Mouse (Mus musculus) forebrain, embryonic 13.5 days (tissue): ENCODE data around the gene Smarca1. TPM values are rescaled to one million over a fixed set of nuclear protein-coding genes. Genes with fewer than 3 reads are reported as not detected.

ENCODE experiments used
- ATAC-seq: fragments of 200-750 bp; cut with Nextera tagmentation; 2 replicates; pipeline ENCODE4 v1.8.0; 2017
- H3K27ac ChIP-seq: fragments of 300-500 bp; sonication (generic); 2 replicates; pipeline ENCODE4 v1.5.1; 2015; ENCODE audit warnings: inconsistent platforms, mild to moderate bottlenecking, moderate library complexity
- H3K27me3 ChIP-seq: fragments of 300-500 bp; sonication (generic); 2 replicates; pipeline ENCODE4 v1.6.1; 2015; ENCODE audit warnings: mild to moderate bottlenecking, inconsistent platforms
- H3K36me3 ChIP-seq: fragments of 300-500 bp; sonication (generic); 2 replicates; pipeline ENCODE4 v1.6.1; 2015; ENCODE audit warnings: mild to moderate bottlenecking, inconsistent platforms; ENCODE audit not compliant: poor library complexity, severe bottlenecking
- H3K4me1 ChIP-seq: fragments of 300-500 bp; sonication (generic); 2 replicates; pipeline ENCODE4 v1.6.1; 2015; ENCODE audit warnings: inconsistent platforms
- H3K4me2 ChIP-seq: fragments of 300-500 bp; sonication (generic); 2 replicates; pipeline ENCODE4 v1.6.1; 2015; ENCODE audit warnings: inconsistent platforms, mild to moderate bottlenecking, moderate library complexity
- H3K4me3 ChIP-seq: fragments of 300-500 bp; sonication (generic); 2 replicates; pipeline ENCODE4 v1.5.1; 2015; ENCODE audit warnings: mild to moderate bottlenecking, inconsistent platforms
- H3K9ac ChIP-seq: fragments of 300-500 bp; sonication (generic); 2 replicates; pipeline ENCODE4 v1.6.1; 2015; ENCODE audit warnings: mild to moderate bottlenecking, inconsistent platforms
- H3K9me3 ChIP-seq: fragments of 300-500 bp; sonication (generic); replicated peaks from 2 replicates; pipeline ENCODE4 v1.6.1; 2016; ENCODE audit warnings: inconsistent platforms
- WGBS: fragments of 180-500 bp; shearing (Covaris S2); methylation state at CpG from one replicate; pipeline ENCODE4 v1.1.7; 2015; 5-methylcytosine and 5-hydroxymethylcytosine counted together
- polyA plus RNA-seq: library from polyadenylated mRNA; unstranded; fragments of >200 nt; fragmentation: Nextera tagmentation; extraction: Ambion mirVana; gene quantifications from 2 replicates; pipeline ENCODE4 v1.2.1, GENCODE M21; 2015

Gene Smarca1
- polyA plus RNA-seq, 1 experiment from 2014 or later, result 21.7 TPM

DNA sequence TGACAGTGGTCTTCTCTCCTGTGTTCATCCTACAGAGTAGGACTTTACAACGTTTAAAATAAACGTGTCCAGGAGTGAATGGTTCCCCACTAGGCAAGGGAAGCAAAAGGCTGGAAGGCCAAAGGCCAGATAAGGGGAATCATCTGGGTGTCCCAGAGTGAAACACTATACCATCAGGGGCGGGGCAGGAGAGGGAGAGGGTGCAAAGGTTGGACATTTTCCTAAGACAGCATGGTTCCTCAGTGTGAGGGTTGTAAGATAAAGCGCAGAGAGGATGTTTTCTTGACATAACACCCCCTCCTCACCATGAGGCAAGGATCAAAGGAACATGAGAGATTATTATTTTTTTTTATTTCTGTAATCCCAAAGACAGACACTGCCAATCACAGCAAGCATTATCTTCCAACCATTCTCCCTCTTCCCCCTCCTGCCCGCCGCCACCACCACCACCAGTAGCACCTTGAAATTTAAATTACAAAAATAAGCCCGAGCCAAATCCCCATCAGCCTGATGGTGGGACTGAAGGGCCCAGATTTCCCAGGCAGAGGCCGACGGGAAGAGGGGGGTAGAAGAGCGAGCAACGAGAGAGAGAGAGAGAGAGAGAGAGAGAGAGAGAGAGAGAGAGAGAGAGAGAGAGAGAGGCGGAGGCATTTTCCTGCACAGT, 1.4 kb downstream of the Smarca1 start:
- Histone ChIP-seq H3K36me3 (no peaks in the 10 kb centered on the region), H3K9me3 (no peaks in the 10 kb centered on the region), H3K9ac (peak overlapping the region; percentile 73), H3K4me1 (no peaks in the 10 kb centered on the region), H3K27ac (no peak overlapping the region), H3K27me3 (no peaks in the 10 kb centered on the region), H3K4me3 (peak overlapping the region; percentile 58), H3K4me2 (peak overlapping the region; percentile 62)
- ATAC-seq, result peak; percentile 64
- WGBS, result 10% methylated on average over 11 of the region's 12 CpGs

GRCm38 (mm10) chrX:47887401-47887800, 5.4 kb downstream of the Smarca1 start:
- H3K4me2 ChIP-seq, result no peak overlapping the region
- ATAC-seq, result no peak
- H3K36me3 ChIP-seq, result no peaks in the 10 kb centered on the region
- H3K9ac ChIP-seq, result no peak overlapping the region
- no peak overlapping the region for H3K4me3 ChIP-seq
- no peak overlapping the region for H3K27ac ChIP-seq
- WGBS, result 81% methylated on average over 2 of the region's 2 CpGs
- H3K4me1 ChIP-seq, result no peaks in the 10 kb centered on the region
- no peaks in the 10 kb centered on the region for H3K27me3 ChIP-seq
- no peaks in the 10 kb centered on the region for H3K9me3 ChIP-seq

GRCm38 (mm10) chrX:47882813-47883212, 10.0 kb downstream of the Smarca1 start:
- 84% methylated on average over 6 of the region's 6 CpGs for WGBS
- Histone ChIP-seq H3K4me2 (no peak overlapping the region), H3K4me1 (no peaks in the 10 kb centered on the region), H3K4me3 (no peak overlapping the region), H3K9me3 (no peaks in the 10 kb centered on the region), H3K9ac (no peak overlapping the region), H3K36me3 (no peaks in the 10 kb centered on the region), H3K27ac (no peak overlapping the region), H3K27me3 (no peaks in the 10 kb centered on the region)
- ATAC-seq, result no peak

DNA sequence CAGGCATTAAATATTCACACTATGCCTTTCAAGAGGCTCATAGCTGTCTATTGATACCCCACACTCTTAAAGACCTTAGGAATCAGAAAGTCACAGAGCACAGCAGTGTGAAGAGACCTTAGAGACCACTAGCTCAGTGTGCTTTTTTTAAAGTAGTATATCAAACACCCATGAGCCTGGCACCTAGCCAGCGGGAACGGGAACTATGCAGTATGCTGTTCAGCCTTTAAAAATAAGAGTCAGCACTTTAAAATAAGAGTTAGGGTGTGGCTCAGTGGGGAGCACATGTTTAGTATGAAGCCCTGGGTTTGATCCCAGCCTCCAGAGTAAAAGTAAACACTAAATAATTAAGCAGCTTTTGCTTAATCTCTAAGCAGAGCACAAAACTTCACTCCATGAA, 12.7 kb downstream of the Smarca1 start:
- ATAC-seq, result no peak
- Histone ChIP-seq H3K9ac (no peak overlapping the region), H3K4me2 (no peak overlapping the region), H3K27ac (no peak overlapping the region), H3K9me3 (no peaks in the 10 kb centered on the region), H3K4me3 (no peak overlapping the region), H3K36me3 (no peaks in the 10 kb centered on the region), H3K4me1 (no peaks in the 10 kb centered on the region), H3K27me3 (no peaks in the 10 kb centered on the region)
- 60% methylated on average over 2 of the region's 2 CpGs for WGBS

DNA sequence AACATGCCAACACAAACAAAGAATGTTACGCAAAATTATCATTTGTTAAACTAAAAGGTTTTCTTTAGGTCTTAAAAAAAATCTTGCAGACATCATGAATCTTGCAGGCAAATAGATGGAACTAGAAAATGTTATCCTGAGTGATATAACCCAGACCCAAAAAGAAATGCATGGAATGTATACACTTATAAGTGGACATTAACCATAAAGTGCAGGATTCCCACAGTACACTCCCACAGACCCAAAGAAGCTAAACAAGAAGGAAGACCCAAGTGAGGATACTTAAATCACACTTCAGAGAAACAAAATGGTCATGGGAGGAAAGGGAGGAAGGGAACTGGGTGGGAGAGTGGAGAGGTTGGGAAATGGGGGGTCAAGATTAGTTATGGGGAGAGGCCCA, 34.2 kb downstream of the Smarca1 start:
- Histone ChIP-seq H3K36me3 (no peaks in the 10 kb centered on the region; the same call in 1 of the 2 replicates), H3K4me1 (no peaks in the 10 kb centered on the region), H3K9ac (no peak overlapping the region), H3K9me3 (no peaks in the 10 kb centered on the region), H3K4me3 (no peak overlapping the region), H3K27me3 (no peaks in the 10 kb centered on the region), H3K4me2 (no peak overlapping the region), H3K27ac (no peak overlapping the region)
- no peak for ATAC-seq
- 97% methylated on average over 1 of the region's 1 CpGs for WGBS

DNA sequence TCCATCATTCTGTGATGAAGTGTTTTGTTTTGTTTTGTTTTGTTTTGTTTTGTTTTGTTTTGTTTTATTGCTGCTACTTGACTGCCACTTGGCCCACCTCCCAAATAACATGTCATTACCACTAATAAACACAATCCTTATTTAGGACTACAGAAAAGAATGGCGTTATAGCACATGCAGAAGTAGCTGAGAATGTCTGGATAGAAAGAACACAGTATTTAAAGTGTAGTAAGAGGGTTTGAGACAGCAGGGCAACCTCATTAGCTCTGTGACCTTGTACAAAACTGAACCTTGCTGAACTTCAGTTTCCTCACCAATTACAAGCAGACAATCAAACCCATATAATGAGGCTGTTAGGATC, 57.0 kb downstream of the Smarca1 start:
- Histone ChIP-seq H3K4me1 (no peaks in the 10 kb centered on the region), H3K4me2 (no peak overlapping the region), H3K9me3 (0 out of 2 replicates have a peak, but pooled peaks cover 3% of the 10 kb centered on the region), H3K27me3 (no peaks in the 10 kb centered on the region), H3K27ac (no peak overlapping the region), H3K9ac (no peak overlapping the region), H3K4me3 (no peak overlapping the region), H3K36me3 (no peaks in the 10 kb centered on the region)
- ATAC-seq, result no peak
- WGBS, result 35% methylated on average over 1 of the region's 1 CpGs

DNA sequence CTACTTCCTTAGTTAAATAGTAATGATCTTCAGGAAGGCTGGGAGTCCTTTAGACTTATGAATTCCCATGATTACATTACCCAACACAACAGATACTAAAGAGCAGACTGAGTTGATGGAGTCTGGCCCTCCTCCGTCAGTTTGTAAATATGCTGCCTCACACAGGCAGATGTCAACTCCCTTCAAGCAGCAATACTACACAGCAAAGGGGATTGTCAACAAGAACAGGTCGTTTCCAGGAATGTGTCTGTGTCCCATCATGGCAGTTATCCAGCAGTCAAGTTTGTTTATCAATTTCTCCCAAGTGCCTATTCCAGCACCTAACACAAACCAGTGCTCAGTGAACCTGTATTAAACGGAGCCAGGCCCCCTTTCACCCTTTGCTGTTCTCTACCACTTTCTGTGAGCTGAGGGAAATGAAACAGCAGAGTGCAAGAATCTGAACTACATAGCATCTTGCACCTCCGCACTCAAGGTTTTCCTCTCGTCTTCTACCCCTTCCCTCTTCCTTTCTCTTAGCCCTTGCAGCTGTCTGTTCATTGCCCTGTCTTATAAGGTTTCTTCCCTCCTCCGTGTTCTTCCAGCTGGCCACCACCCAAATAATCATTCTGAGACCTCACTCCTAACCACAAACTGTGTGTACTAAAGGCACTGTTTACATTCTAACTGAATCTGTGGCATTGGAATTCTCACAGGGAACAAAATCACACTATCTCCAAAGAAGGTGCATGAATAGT, 57.5 kb downstream of the Smarca1 start:
- H3K9ac ChIP-seq, result no peak overlapping the region
- whole genome bisulfite sequencing, result 58% methylated on average over 6 of the region's 6 CpGs

DNA sequence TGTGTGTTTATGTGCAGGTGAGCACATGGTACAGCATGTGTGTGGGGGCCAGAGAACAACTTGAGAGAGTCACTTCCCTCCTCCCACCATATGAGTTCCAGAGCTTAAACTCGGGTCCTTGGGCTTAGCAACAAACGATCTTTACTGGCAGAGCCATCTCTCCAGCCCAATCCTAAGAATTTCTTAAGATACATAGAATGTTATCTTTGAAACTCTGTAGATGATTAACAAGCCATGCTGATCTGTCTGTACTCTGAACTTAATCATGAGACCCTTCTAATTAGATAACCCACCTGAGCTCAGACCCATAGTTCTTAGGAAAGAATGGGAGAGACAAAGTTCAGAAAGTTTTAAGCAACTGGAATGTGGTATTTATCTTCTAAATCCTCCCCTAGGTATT, 59.3 kb downstream of the Smarca1 start:
- H3K4me3 ChIP-seq, result no peak overlapping the region
- 85% methylated on average over 2 of the region's 2 CpGs for WGBS

More for the DNA sequence above, 57.5 kb downstream of the Smarca1 start:
- H3K9me3 ChIP-seq, result 0 out of 2 replicates have a peak, but pooled peaks cover 3% of the 10 kb centered on the region
- no peaks in the 10 kb centered on the region for H3K27me3 ChIP-seq
- H3K4me1 ChIP-seq, result no peaks in the 10 kb centered on the region
- no peak overlapping the region for H3K4me3 ChIP-seq
- H3K27ac ChIP-seq, result no peak overlapping the region
- H3K4me2 ChIP-seq, result no peak overlapping the region
- ATAC-seq, result no peak
- no peaks in the 10 kb centered on the region for H3K36me3 ChIP-seq

GRCm38 (mm10) chrX:47820566-47820965, 72.2 kb downstream of the Smarca1 start:
- no peaks in the 10 kb centered on the region for H3K27me3 ChIP-seq
- H3K4me3 ChIP-seq, result no peak overlapping the region
- WGBS, result 71% methylated on average over 2 of the region's 2 CpGs
- 0 out of 2 replicates have a peak, but pooled peaks cover 3% of the 10 kb centered on the region for H3K36me3 ChIP-seq
- ATAC-seq, result no peak
- H3K4me1 ChIP-seq, result no peaks in the 10 kb centered on the region
- H3K9ac ChIP-seq, result no peak overlapping the region
- H3K4me2 ChIP-seq, result no peak overlapping the region
- no peaks in the 10 kb centered on the region for H3K9me3 ChIP-seq
- no peak overlapping the region for H3K27ac ChIP-seq

More for the DNA sequence above, 59.3 kb downstream of the Smarca1 start:
- 0 out of 2 replicates have a peak, but pooled peaks cover 3% of the 10 kb centered on the region for H3K9me3 ChIP-seq
- no peak overlapping the region for H3K9ac ChIP-seq
- ATAC-seq, result no peak
- H3K27ac ChIP-seq, result no peak overlapping the region
- H3K4me1 ChIP-seq, result no peaks in the 10 kb centered on the region
- no peaks in the 10 kb centered on the region for H3K36me3 ChIP-seq
- H3K27me3 ChIP-seq, result no peaks in the 10 kb centered on the region
- no peak overlapping the region for H3K4me2 ChIP-seq

- Histone ChIP-seq H3K27ac (no peak overlapping the region), H3K36me3 (no peaks in the 10 kb centered on the region), H3K4me1 (no peaks in the 10 kb centered on the region), H3K4me2 (no peak overlapping the region), H3K9ac (no peak overlapping the region), H3K4me3 (no peak overlapping the region), H3K27me3 (no peaks in the 10 kb centered on the region), H3K9me3 (no peaks in the 10 kb centered on the region)
- ATAC-seq, result no peak
- 44% methylated on average over 2 of the region's 2 CpGs for WGBS
Observed at GRCm38 (mm10) chrX:47808717-47809116, 84.1 kb downstream of the Smarca1 start.

DNA sequence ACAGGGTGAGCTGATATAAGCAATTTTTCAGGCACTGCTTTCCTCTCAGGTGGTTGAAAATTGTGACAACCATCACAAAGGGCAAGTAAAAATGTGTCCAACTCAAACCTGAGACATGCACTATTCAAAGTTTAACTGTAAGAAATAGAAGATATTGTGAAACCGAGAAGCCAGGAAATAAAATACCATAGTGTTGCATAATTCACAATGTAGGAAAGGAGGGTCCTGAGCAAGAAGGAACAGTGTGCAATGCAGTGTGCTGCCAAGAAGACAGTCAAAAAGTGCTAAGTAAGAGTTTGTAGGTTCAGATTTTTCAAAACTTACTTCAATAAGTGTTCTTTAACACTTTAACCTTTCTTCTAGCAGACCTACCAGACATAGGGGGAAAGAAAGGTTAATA, 128.3 kb downstream of the Smarca1 start:
- no peak overlapping the region for H3K27ac ChIP-seq
- no peaks in the 10 kb centered on the region for H3K9me3 ChIP-seq
- no peaks in the 10 kb centered on the region for H3K4me1 ChIP-seq
- no peak overlapping the region for H3K4me3 ChIP-seq
- 79% methylated on average over 1 of the region's 1 CpGs for WGBS
- no peak for ATAC-seq
- no peak overlapping the region for H3K4me2 ChIP-seq
- no peak overlapping the region for H3K9ac ChIP-seq
- H3K27me3 ChIP-seq, result no peaks in the 10 kb centered on the region
- no peaks in the 10 kb centered on the region for H3K36me3 ChIP-seq

DNA sequence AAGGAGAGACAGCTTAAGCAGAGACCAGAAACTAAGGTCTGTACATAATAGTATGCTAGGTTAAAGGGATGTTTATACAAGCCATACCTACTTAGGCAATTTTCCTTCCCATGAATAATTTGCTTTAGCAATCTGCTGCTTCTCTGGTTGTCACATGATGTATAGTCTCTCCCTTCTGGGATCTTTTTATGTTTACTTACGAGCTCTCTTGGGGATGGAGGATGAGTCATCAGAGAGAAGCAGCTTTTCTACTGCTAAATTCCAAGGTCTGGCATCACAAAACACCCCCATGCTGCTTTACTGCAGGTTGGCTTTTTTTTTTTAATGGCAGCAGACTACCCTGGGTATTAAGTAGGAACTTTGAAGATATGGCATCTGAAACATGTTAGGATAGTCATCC, 132.6 kb downstream of the Smarca1 start:
- Histone ChIP-seq H3K4me2 (no peak overlapping the region), H3K4me3 (no peak overlapping the region), H3K4me1 (no peaks in the 10 kb centered on the region), H3K27ac (no peak overlapping the region), H3K9me3 (no peaks in the 10 kb centered on the region), H3K27me3 (no peaks in the 10 kb centered on the region), H3K36me3 (no peaks in the 10 kb centered on the region), H3K9ac (no peak overlapping the region)
- 46% methylated on average over 1 of the region's 1 CpGs for WGBS
- no peak for ATAC-seq
